Comparison of ENCODE assay signal across 9 mouse cellular contexts in the genomic region with DNA sequence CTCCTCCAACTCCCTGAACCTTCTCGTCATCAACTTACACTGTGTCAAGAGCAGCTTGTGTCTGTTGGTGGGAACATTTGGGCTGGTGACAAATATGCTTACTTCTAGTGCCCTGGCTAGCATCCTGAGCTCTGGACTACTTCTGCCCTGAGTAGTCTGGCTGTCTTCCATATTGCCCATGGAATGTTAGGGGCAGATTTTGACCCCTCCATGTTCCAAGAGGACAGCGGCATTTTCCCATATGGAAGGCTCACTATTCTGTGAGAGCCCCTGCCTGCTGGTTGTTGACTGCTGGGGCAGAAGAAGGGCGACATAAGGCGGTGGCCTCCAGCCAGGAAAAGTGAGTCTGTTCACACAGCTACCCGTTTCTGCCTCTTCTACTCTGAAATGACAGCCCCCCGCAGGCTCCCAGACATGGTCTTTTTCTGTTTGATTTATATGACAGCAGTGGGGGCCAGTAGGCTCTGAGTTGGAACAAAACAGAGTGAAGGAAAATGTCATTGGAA. TPM values are rescaled to one million over a fixed set of nuclear protein-coding genes. Genes with fewer than 3 reads are reported as not detected.
DNase-seq lines count a peak whose midpoint lies in the region; ATAC-seq lines count a peak whose summit lies in the region.
"Had no signal": no experiment of that assay in that cellular context is flagged by ENCODE, and none has a peak within 500 bp of the region (broad histone marks: within the 10 kb centered on the region; RNA-seq: fewer than 3 reads in every experiment).

No protein-coding gene starts in this region.

- H3K27me3 ChIP-seq in hindbrain, embryonic 10.5 days (ENCODE audit: insufficient read depth, poor library complexity, severe bottlenecking): no peaks in the 10 kb centered on the region
- H3K27me3 ChIP-seq in hindbrain, embryonic 12.5 days: no peaks in the 10 kb centered on the region
- no peaks in the 10 kb centered on the region for H3K27me3 ChIP-seq in kidney, embryonic 15.5 days

- peaks cover 27% of the 10 kb centered on the region for H3K4me1 ChIP-seq in hindbrain, embryonic 10.5 days (replicated peaks)
- peaks cover 13% of the 10 kb centered on the region; the same call in 1 of the 2 replicates for H3K4me1 ChIP-seq in hindbrain, embryonic 12.5 days
- H3K4me1 ChIP-seq in kidney, embryonic 15.5 days: peaks cover 11% of the 10 kb centered on the region

- no peaks in the 10 kb centered on the region for H3K36me3 ChIP-seq in hindbrain, embryonic 10.5 days
- peaks cover 10% of the 10 kb centered on the region for H3K36me3 ChIP-seq in hindbrain, embryonic 12.5 days
- H3K36me3 ChIP-seq in kidney, embryonic 15.5 days: peaks cover 31% of the 10 kb centered on the region

- H3K27ac ChIP-seq in hindbrain, embryonic 10.5 days: 0 out of 2 replicates have a peak overlapping the region, but pooled peaks have one; percentile 41
- no peak overlapping the region for H3K27ac ChIP-seq in hindbrain, embryonic 12.5 days
- 0 out of 2 replicates have a peak overlapping the region, but pooled peaks have one; percentile 42 for H3K27ac ChIP-seq in kidney, embryonic 15.5 days
- H3K27ac ChIP-seq: liver, embryonic 14.5 days had no signal

- ATAC-seq in hindbrain, embryonic 12.5 days (ENCODE audit: low FRiP score): no peak
- no peak for ATAC-seq in kidney, embryonic 15.5 days (replicated peaks; ENCODE audit: low FRiP score)

- 76% methylated on average over 6 of the region's 6 CpGs for WGBS in hindbrain, embryonic 10.5 days
- WGBS in hindbrain, embryonic 12.5 days: 59% methylated on average over 6 of the region's 6 CpGs
- 48% methylated on average over 6 of the region's 6 CpGs for WGBS in kidney, embryonic 15.5 days

- no peaks in the 10 kb centered on the region for H3K9me3 ChIP-seq in hindbrain, embryonic 10.5 days
- no peaks in the 10 kb centered on the region for H3K9me3 ChIP-seq in hindbrain, embryonic 12.5 days (replicated peaks)
- H3K9me3 ChIP-seq in kidney, embryonic 15.5 days (replicated peaks): no peaks in the 10 kb centered on the region

- DNase-seq in hindbrain, embryonic 10.5 days (ENCODE audit: low spot score): no peak
- peak; percentile 66 for DNase-seq in adipocyte (ENCODE audit: low spot score)
- peak; percentile 97 for DNase-seq in cerebellum, adult 9-11 months
- DNase-seq in thymus, postnatal 4 days: no peak
- no peak for DNase-seq in embryo, embryonic 10.5 days (ENCODE audit: low spot score)
- no peak for DNase-seq in urinary bladder, postnatal 4 days (ENCODE audit: low spot score in 2 of 2)

- H3K4me3 ChIP-seq in hindbrain, embryonic 10.5 days: no peak overlapping the region
- H3K4me3 ChIP-seq in hindbrain, embryonic 12.5 days: no peak overlapping the region
- H3K4me3 ChIP-seq in kidney, embryonic 15.5 days (replicated peaks): no peak overlapping the region

- H3K9ac ChIP-seq in hindbrain, embryonic 12.5 days: no peak overlapping the region
- no peak overlapping the region for H3K9ac ChIP-seq in kidney, embryonic 15.5 days
- H3K9ac ChIP-seq: liver, embryonic 14.5 days had no signal

- no peak overlapping the region for H3K4me2 ChIP-seq in hindbrain, embryonic 12.5 days (replicated peaks)
- no peak overlapping the region for H3K4me2 ChIP-seq in kidney, embryonic 15.5 days

RNA-seq across cellular contexts. Expression of gene Srebf1, which starts 33.8 kb away (rescaled TPM):
- polyA plus RNA-seq in hindbrain, embryonic 10.5 days (2016; fragmentation: Nextera tagmentation; extraction: Ambion mirVana): 45.0 and 55.8 TPM in 2 replicates
- 49.2 and 51.9 TPM in 2 replicates for polyA plus RNA-seq in hindbrain, embryonic 12.5 days (2016; fragmentation: Nextera tagmentation; extraction: Ambion mirVana)
- polyA plus RNA-seq in kidney, embryonic 15.5 days (2015; fragmentation: Nextera tagmentation; extraction: Ambion mirVana): 56.3 and 60.0 TPM in 2 replicates

Comparison
In these comparisons a context has a peak if more than half of its experiments do, and no peak if none do; other contexts are left out.
1. DNase-seq: peak in adipocyte (single experiment) and cerebellum, adult 9-11 months (single experiment); none in hindbrain, embryonic 10.5 days (single experiment), thymus, postnatal 4 days (single experiment), embryo, embryonic 10.5 days (single experiment) and urinary bladder, postnatal 4 days (0 of 2).